Comparison of ENCODE assay signal across 21 mouse cellular contexts in genomic region chr4:53411958-53412870, GRCm38 (mm10). TPM values are rescaled to one million over a fixed set of nuclear protein-coding genes. Genes with fewer than 3 reads are reported as not detected.
A peak's percentile ranks its signal among the peaks of the same experiment; 100 is the strongest.
DNase-seq lines count a peak whose midpoint lies in the region; ATAC-seq and TF ChIP-seq lines count a peak whose summit lies in the region.
"Had no signal": no experiment of that assay in that cellular context is flagged by ENCODE, and none has a peak within 500 bp of the region (broad histone marks: within the 10 kb centered on the region; RNA-seq: fewer than 3 reads in every experiment).

No protein-coding gene starts in this region.

- H3K4me2 ChIP-seq in CH12.LX (ENCODE audit: insufficient read depth, low read depth, poor library complexity, severe bottlenecking) = peak overlapping the region; percentile 82
- H3K4me2 ChIP-seq: hindbrain, embryonic 15.5 days; limb, embryonic 13.5 days; lung, embryonic 15.5 days; midbrain, embryonic 11.5 days had no signal

- TF ChIP-seq EP300 in CH12.LX (IDR thresholded peaks at IDR 0.05; ENCODE audit: low read length) = peak; percentile 100

- in situ Hi-C loops in CH12.LX (cut with MboI; ENCODE audit: low pct_ligation_motif_present, low pct_unique_long_range_greater_than_20kb, low sequenced_read_pairs) = no loop called here

- H3K27ac ChIP-seq in CH12.LX (ENCODE audit: insufficient read depth, low read depth) = peak overlapping the region; percentile 16; the same call in 1 of the 2 replicates
- H3K27ac ChIP-seq: heart, embryonic 10.5 days; hindbrain, embryonic 15.5 days; kidney, postnatal 0 days; left cerebral cortex, adult 2 months; limb, embryonic 13.5 days; lung, embryonic 15.5 days had no signal

- DNase-seq in A20 (ENCODE audit: low read depth, low spot score) (peak; percentile 88), CH12.LX (ENCODE audit: extremely low read depth) (peak; percentile 91)
- DNase-seq in layer of hippocampus, postnatal 25 days (ENCODE audit: extremely low spot score in 1 of 2, low spot score in 1 of 2) = no peak
- no peak for DNase-seq in left cerebral cortex, adult 11 months (ENCODE audit: low spot score)
- DNase-seq in right cerebral cortex, postnatal 4 days = no peak
- DNase-seq: adrenal gland, postnatal 25 days; cerebellum, adult 9-11 months; gastrocnemius, postnatal 10 days; thymus, postnatal 14 days had no signal

- H3K36me3 ChIP-seq in CH12.LX (replicated peaks in 1 of 2; ENCODE audit: control insufficient read depth in 1 of 2, insufficient read depth in 1 of 2, low read length in 1 of 2) = no peaks in the 10 kb centered on the region
- H3K36me3 ChIP-seq: heart, embryonic 10.5 days; hindbrain, embryonic 15.5 days; limb, embryonic 13.5 days; lung, embryonic 15.5 days had no signal

- TF ChIP-seq CTCF in CH12.LX (conservative IDR thresholded peaks at IDR 0.05 in 1 of 2, IDR thresholded peaks at IDR 0.05 in 1 of 2; ENCODE audit: low read depth in 2 of 2, low read length in 2 of 2) = no peak

- no peaks in the 10 kb centered on the region for H3K27me3 ChIP-seq in CH12.LX (replicated peaks)
- H3K27me3 ChIP-seq: hindbrain, embryonic 15.5 days; limb, embryonic 13.5 days; lung, embryonic 15.5 days; Patski had no signal

- TF ChIP-seq RAD21 in CH12.LX (IDR thresholded peaks at IDR 0.05; ENCODE audit: low read depth, low read length) = no peak; the same call in 1 of the 2 replicates

- dilution Hi-C loops in CH12.LX (cut with MboI; ENCODE audit: extremely low pct_ligation_motif_present, extremely low pct_unique_long_range_greater_than_20kb, low sequenced_read_pairs) = no loop called here

- H3K9ac ChIP-seq in CH12.LX (ENCODE audit: insufficient read depth, low read depth) = no peak overlapping the region
- H3K9ac ChIP-seq: hindbrain, embryonic 15.5 days; limb, embryonic 13.5 days; lung, embryonic 15.5 days had no signal

- ATAC-seq in hematopoietic stem cell, adult 5-6 weeks (replicated peaks in 1 of 2; ENCODE audit: insufficient read depth in 1 of 2, low FRiP score in 2 of 2, low TSS enrichment in 1 of 2, low read depth in 1 of 2, poor library complexity in 2 of 2, severe bottlenecking in 2 of 2) = peak; percentile 50 to 69; a peak in 3 of 4 replicates
- peak; percentile 73 for ATAC-seq in megakaryocyte progenitor cell, adult 5-6 weeks (replicated peaks; ENCODE audit: poor library complexity)
- ATAC-seq: activated CD4-positive, CD25-positive, alpha-beta regulatory T cell, adult 4 months; intestine, embryonic 16.5 days; Patski had no signal

- peak overlapping the region in 1 of 3 experiments; percentile 40 for H3K4me3 ChIP-seq in CH12.LX (replicated peaks in 1 of 3; ENCODE audit: low read depth in 2 of 3, low read length in 2 of 3, poor library complexity in 1 of 3)
- H3K4me3 ChIP-seq: heart, embryonic 10.5 days; hindbrain, embryonic 15.5 days; left cerebral cortex, adult 2 months; limb, embryonic 13.5 days; lung, embryonic 15.5 days had no signal

- peaks cover 27 to 52% of the 10 kb centered on the region in 2 experiments for H3K4me1 ChIP-seq in CH12.LX (ENCODE audit: control insufficient read depth in 1 of 2, insufficient read depth in 2 of 2)
- H3K4me1 ChIP-seq: hindbrain, embryonic 15.5 days had no signal

- no peaks in the 10 kb centered on the region for H3K9me3 ChIP-seq in CH12.LX (replicated peaks; ENCODE audit: low read length)
- H3K9me3 ChIP-seq: heart, embryonic 10.5 days; hindbrain, embryonic 15.5 days; limb, embryonic 13.5 days; lung, embryonic 15.5 days had no signal

- no peaks in the 10 kb centered on the region for H3K79me2 ChIP-seq in CH12.LX (replicated peaks; ENCODE audit: control insufficient read depth, extremely low read depth, insufficient read depth, poor library complexity, severe bottlenecking)

- no peak for TF ChIP-seq POLR2A in CH12.LX (IDR thresholded peaks at IDR 0.05; ENCODE audit: low read depth, low read length)

TF ChIP-seq in CH12.LX, 34 proteins besides CTCF, POLR2A, EP300 and RAD21:
- TF ChIP-seq CHD2 (IDR thresholded peaks at IDR 0.05; ENCODE audit: low read length) (peak; percentile 87), UBTF (IDR thresholded peaks at IDR 0.05; ENCODE audit: low read depth, low read length) (no peak), MXI1 (IDR thresholded peaks at IDR 0.05; ENCODE audit: low read depth, low read length) (0 out of 2 replicates have a peak, but pooled peaks have one; percentile 26), TCF12 (IDR thresholded peaks at IDR 0.05; ENCODE audit: low read depth, low read length) (peak; percentile 79; the same call in 1 of the 2 replicates), RCOR1 (conservative IDR thresholded peaks at IDR 0.05; ENCODE audit: low read depth, low read length) (peak; percentile 99), NELFE (IDR thresholded peaks at IDR 0.05; ENCODE audit: low read depth, low read length) (no peak), SIN3A (IDR thresholded peaks at IDR 0.05; ENCODE audit: low read length) (peak; percentile 78), BHLHE40 (IDR thresholded peaks at IDR 0.05; ENCODE audit: low read depth, low read length) (peak; percentile 81), SMC3 (IDR thresholded peaks at IDR 0.05; ENCODE audit: low read depth, low read length) (no peak), IRF4 (IDR thresholded peaks at IDR 0.05; ENCODE audit: low read depth, low read length) (peak; percentile 99), ELF1 (IDR thresholded peaks at IDR 0.05; ENCODE audit: low read depth, low read length) (peak; percentile 55), JUN (IDR thresholded peaks at IDR 0.05; ENCODE audit: insufficient read depth, low read depth, low read length) (peak; percentile 96), MAX (IDR thresholded peaks at IDR 0.05; ENCODE audit: low read length) (no peak), PAX5 (IDR thresholded peaks at IDR 0.05; ENCODE audit: low read length) (no peak), USF1 (IDR thresholded peaks at IDR 0.05; ENCODE audit: low read depth, low read length) (no peak), ZNF384 (IDR thresholded peaks at IDR 0.05; ENCODE audit: low read depth, low read length) (peak; percentile 99), MYC (IDR thresholded peaks at IDR 0.05; ENCODE audit: low read depth, low read length) (peak; percentile 49; the same call in 1 of the 2 replicates), MAFK (IDR thresholded peaks at IDR 0.05; ENCODE audit: insufficient replicate concordance, low read length) (peak; percentile 84), ETS1 (conservative IDR thresholded peaks at IDR 0.05; ENCODE audit: low read depth, low read length) (peak; percentile 95), NRF1 (IDR thresholded peaks at IDR 0.05; ENCODE audit: low read depth, low read length) (no peak), POLR2AphosphoS2 (IDR thresholded peaks at IDR 0.05; ENCODE audit: low read depth, low read length) (no peak), JUND (conservative IDR thresholded peaks at IDR 0.05; ENCODE audit: low read depth, low read length) (peak; percentile 97), CHD1 (IDR thresholded peaks at IDR 0.05; ENCODE audit: low read depth, low read length) (no peak), KAT2A (IDR thresholded peaks at IDR 0.05; ENCODE audit: insufficient replicate concordance, low read length) (0 out of 2 replicates have a peak, but pooled peaks have one; percentile 14), MEF2A (IDR thresholded peaks at IDR 0.05; ENCODE audit: borderline replicate concordance, low read depth, low read length) (peak; percentile 96), E2F4 (IDR thresholded peaks at IDR 0.05; ENCODE audit: insufficient replicate concordance, low read depth, low read length) (peak; percentile 52; the same call in 1 of the 2 replicates), HCFC1 (IDR thresholded peaks at IDR 0.05; ENCODE audit: low read depth, low read length) (peak; percentile 49), MAZ (IDR thresholded peaks at IDR 0.05; ENCODE audit: low read depth, low read length) (0 out of 2 replicates have a peak, but pooled peaks have one; percentile 44)

RNA-seq across cellular contexts. Expression of gene Slc44a1, which starts 28.0 kb away (rescaled TPM):
- total RNA-seq in CH12.LX (2012; rRNA removed) = 4.7 and 5.4 TPM in 2 replicates
- total RNA-seq in CH12.LX (2014; rRNA removed) = 9.3 and 10.6 TPM in 2 replicates
- polyA plus RNA-seq in CH12.LX (2012; ENCODE audit: insufficient read length, low read depth) = 6.0 and 6.6 TPM in 2 replicates
- 10.5 and 11.2 TPM in 2 replicates for total RNA-seq in hematopoietic stem cell, adult 5-6 weeks (2017)
- 5.5 and 5.8 TPM in 2 replicates for total RNA-seq in megakaryocyte progenitor cell, adult 5-6 weeks (2015)
- total RNA-seq in megakaryocyte progenitor cell, adult 5-6 weeks (2017) = 3.5 and 5.5 TPM in 2 replicates
- 100 to 1,000 TPM; 109 to 114 TPM for total RNA-seq in layer of hippocampus, postnatal 25 days (2021)

Comparison
In these comparisons a context has a peak if more than half of its experiments do, and no peak if none do; other contexts are left out.
1. DNase-seq: peak in A20 (single experiment) and CH12.LX (single experiment); none in layer of hippocampus, postnatal 25 days (0 of 2), left cerebral cortex, adult 11 months (single experiment) and right cerebral cortex, postnatal 4 days (single experiment).